Mouse (Mus musculus): ENCODE measurements around the gene Scnm1.
"Not testable (repeated sequence)": the region's sequence is repeated elsewhere in the genome, so short reads cannot be mapped to it uniquely, and the experiment has no call there.

Scnm1 gene

DNA sequence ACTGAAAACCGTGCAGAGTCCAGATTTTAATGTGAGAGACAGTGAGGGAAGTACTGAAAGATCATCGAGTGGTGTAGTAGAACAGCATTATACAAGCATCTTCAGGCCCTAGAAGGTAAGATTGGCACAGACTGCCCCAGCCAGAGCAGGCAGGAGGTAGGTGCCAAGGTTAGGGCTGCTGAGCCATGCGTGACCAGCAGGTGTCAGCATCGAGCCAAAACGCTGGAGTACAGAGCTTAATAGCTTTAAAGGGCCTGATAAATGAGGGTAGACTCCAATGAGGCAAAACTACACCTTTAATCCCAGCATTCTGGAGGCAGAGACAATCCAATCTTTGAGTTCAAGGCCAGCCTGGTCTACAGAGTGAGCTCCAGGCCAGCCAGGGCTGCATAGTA lies 8.8 kb upstream of the Scnm1 start:
- DNase-seq, result peak; percentile 91

GRCm38 (mm10) chr3:95141952-95142616 lies 8.3 kb upstream of the Scnm1 start, which contains the start of gene Tnfaip8l2:
Tnfaip8l2 (minus strand) TSS chr3:95142360.
- no peak for DNase-seq

DNA sequence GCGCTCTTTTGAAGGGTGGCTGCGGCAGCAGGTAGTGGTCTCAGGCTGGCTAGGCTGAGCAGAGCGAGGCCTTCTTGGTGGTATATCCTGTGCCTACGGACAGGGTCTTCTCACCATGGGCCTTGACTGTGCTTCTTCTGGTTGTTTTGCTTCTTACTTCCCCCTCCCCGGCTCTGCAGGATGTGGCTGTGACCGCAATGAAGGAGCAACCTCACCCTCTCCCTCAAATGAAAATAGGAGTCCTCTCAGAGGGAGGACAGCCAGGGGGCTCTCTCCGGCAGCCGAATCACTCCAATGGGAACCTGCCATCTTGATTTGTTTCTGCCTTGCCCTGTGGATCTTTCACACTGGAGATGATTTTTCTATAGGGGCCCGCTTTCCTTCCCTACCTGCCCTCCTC lies 7.7 kb upstream of the Scnm1 start:
- DNase-seq, result no peak

- no peak for DNase-seq
Measured at GRCm38 (mm10) chr3:95140795-95141194, 7.0 kb upstream of the Scnm1 start.

DNA sequence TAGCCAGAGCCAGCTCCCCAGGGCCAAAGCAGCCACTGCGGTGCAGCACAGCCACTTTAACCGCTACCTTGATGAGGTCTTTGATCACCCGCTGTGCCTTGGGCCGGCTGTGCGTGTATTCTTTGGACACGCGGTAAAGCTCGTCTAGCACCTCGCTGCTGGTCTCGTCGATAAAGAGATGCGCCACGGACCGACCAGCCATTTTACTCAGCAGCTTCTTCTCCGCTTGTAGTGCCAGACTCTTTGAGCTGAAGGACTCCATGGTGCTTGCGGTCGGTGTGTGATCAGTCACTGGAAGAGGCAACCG lies 6.4 kb upstream of the Scnm1 start:
- no peak for DNase-seq

GRCm38 (mm10) chr3:95139586-95140288 lies 5.9 kb upstream of the Scnm1 start:
- DNase-seq, result peak; percentile 68

- DNase-seq, result no peak
Measured at GRCm38 (mm10) chr3:95136336-95136735, 2.5 kb upstream of the Scnm1 start.

GRCm38 (mm10) chr3:95135433-95136052 lies 1.7 kb upstream of the Scnm1 start:
- DNase-seq, result no peak

GRCm38 (mm10) chr3:95135023-95135422 lies 1.2 kb upstream of the Scnm1 start:
- DNase-seq, result peak; percentile 78

- not testable (repeated sequence) for DNase-seq
Measured at GRCm38 (mm10) chr3:95134133-95134532, 322 bp upstream of the Scnm1 start.

DNA sequence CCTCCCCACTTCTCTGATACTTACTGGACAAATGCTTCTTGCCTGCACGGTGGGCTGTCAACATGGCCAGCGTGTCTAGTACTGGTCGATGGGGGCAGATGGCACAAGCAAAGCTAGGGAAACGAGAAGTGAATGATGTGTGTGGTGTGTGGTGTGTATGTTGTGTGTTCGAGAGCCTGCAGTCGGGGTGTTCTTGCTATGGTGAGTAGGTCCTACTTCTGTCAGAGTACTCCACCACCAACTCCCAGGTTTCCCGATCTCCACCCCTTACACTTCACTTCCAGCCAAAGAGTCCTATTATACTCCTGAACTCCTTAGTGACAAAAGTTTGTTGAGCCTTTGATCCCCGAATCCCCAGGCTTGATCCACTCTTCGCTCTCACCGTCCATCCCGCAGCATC lies 635 bp downstream of the Scnm1 start:
- no peak for DNase-seq

- DNase-seq, result not testable (repeated sequence)
Measured at GRCm38 (mm10) chr3:95132389-95132788, 1.4 kb downstream of the Scnm1 start.

- peak; percentile 30 for DNase-seq
Measured at GRCm38 (mm10) chr3:95130081-95130480, 3.7 kb downstream of the Scnm1 start.

DNA sequence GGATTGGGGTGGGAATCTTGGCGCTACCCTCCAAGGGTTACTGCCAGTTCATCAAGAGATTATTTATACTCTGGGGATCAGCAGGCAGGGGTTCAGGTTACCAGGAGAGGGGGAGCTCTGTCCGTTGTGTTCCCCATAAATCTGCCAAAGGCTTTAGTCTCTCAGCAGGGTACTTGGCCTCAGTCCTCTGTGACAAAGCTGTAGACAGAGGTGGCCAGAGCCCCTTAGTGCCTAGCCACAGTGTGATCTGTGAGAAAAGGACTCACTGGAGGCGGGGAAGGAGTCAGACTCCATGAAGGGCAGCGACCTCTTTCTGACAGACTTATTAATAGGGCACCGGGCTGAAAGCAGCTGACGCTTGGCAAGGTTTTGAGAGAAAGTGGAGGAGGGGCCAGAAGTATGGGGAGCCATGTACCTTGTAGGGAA lies 4.6 kb downstream of the Scnm1 start:
- peak; percentile 67 for DNase-seq

- peak; percentile 70 for DNase-seq
Measured at GRCm38 (mm10) chr3:95124972-95125371, 8.8 kb downstream of the Scnm1 start.

- no peak for DNase-seq
Measured at GRCm38 (mm10) chr3:95124246-95124645, 9.6 kb downstream of the Scnm1 start, which contains the start of gene Tmod4. Tmod4 (plus strand) TSS chr3:95124476.

DNA sequence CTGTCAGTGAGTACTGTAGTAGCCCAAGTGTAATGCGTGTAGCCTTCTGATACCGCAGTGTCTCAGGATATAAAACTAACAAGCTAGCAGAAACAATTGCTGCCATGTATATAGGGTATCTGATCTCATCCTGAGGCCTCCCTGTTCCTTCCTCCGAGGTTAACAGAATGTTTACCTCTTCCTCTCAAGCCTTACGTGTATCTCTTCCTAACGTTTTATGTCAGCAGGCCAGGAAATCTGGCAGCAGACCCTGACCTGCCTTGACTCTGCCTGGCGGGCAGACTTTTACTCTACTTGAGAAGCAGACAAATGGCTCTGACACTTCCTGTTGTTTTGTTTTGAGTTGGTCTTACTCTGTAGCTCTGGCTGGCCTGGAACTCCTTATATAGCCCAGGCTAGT lies 12.2 kb downstream of the Scnm1 start:
- DNase-seq, result peak; percentile 47

GRCm38 (mm10) chr3:95117751-95118150 lies 16.1 kb downstream of the Scnm1 start:
- no peak for DNase-seq

DNA sequence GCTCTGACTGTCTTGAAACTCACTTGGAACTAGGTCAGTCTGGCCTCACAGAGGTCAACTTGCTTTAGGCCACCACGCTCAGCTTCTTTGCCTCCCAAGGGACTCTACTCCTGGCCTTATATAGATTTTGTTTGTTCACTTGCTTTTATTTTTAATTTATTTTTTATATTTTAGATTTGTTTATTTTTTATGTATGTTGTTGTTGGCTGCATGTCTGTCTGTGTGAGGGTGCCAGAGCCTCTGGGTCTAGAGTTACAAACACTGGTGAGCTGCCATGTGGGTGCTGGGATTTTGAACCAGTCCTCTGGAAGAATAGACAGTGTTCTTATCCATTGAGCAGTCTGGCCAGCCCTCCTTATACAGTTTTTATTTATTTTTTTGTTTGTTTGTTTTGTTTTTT lies 21.1 kb downstream of the Scnm1 start:
- DNase-seq, result no peak

DNA sequence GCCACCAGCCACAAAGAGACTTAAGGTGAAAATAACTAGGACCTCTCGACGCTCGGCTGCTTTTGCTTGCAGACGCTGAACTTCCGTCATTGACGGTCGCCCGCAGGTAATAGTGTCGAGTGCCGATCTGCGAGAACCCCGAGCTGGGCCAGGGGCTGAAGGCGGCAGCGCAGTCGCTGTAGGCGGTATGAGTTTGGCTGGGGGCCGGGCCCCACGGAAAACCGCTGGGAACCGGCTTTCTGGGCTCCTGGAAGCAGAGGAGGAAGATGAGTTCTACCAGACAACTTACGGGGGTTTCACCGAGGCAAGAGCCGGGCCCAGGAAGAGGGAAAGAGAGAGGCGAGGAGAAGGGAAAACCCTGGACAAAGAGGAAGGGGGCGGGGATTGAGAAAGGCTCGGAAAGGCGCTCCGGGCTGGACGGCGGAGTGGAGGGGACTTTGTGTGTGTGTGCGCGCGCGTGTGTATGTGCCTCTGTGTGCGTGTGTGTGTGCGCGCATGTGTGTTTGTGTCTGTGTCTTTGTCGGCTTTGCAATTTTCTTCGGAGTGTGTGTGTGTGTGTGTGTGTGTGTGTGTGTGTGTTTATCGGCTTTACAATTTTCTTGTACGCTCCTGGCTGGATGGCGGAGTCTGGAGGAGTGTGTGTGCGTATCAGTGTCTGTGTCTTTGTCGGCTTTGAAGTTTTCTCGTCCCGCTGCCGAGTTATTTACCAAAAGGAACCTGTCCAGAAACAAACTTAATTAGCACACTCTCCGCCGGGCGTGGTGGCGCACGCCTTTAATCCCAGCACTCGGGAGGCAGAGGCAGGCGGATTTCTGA lies 22.7 kb downstream of the Scnm1 start, which contains the start of gene Vps72:
Gene Vps72 (plus strand): TSS at position 112 of the 816 bp plus-strand sequence.
- DNase-seq, result peak; percentile 94

DNA sequence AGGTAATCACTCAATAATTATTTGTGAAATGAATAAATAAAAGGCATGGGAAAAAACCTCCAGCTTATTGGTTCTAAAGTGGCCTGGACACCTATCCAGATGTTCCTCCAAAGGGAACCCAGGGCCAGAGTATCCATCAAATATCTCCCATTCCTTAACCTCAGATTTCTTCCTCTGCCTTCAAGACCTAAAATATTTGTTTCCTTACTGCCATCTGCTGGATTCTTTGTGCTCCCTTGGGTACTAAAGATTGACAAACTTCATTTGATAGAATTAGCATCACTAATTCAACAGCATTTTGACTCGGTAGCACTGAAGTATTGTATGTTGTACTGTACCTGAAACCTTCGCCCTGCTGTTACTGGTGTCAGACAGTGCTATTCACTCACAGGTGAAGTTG lies 25.9 kb downstream of the Scnm1 start:
- DNase-seq, result no peak

DNA sequence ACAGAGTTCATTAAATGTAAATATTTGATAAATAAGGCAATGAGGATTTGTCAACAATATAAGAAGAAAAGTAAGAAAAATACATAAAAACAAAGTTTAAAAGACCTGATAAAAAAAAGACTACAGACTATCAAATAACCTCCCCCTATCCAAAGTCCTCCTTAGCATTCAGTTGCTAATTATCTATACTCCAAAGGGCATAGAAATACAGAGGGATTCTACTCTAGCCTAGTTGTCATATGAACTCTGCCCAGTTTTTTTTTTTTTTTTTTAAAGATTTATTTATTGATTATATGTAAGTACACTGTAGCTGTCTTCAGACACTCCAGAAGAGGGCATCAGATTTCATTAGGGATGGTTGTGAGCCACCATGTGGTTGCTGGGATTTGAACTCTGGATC lies 26.5 kb downstream of the Scnm1 start:
- DNase-seq, result not testable (repeated sequence)

All from kidney, postnatal 14 days (tissue).